Mouse (Mus musculus) hindbrain, embryonic 14.5 days (tissue): Measurements from ENCODE around the gene Zc3hav1. TPM values are rescaled to one million over a fixed set of nuclear protein-coding genes. Genes with fewer than 3 reads are reported as not detected.

Source experiments
- ATAC-seq: fragments of 200-750 bp; cut with Nextera tagmentation; 2 replicates; pipeline ENCODE4 v1.8.0; 2017; ENCODE audit warnings: moderate number of reproducible peaks, mild to moderate bottlenecking, moderate TSS enrichment, moderate library complexity; ENCODE audit not compliant: low FRiP score
- DNase-seq: peaks from one replicate; pipeline ENCODE4 v3.0.0-alpha.2; 2015; ENCODE audit warnings: low spot score
- H3K27ac ChIP-seq: fragments of 300-500 bp; sonication (generic); 2 replicates; pipeline ENCODE4 v1.5.1; 2014; ENCODE audit warnings: mild to moderate bottlenecking, moderate library complexity
- H3K27me3 ChIP-seq: fragments of 300-500 bp; sonication (generic); 2 replicates; pipeline ENCODE4 v1.6.1; 2014; ENCODE audit warnings: mild to moderate bottlenecking, low read length, mixed read lengths; ENCODE audit not compliant: control insufficient read depth, insufficient read depth
- H3K36me3 ChIP-seq: fragments of 300-500 bp; sonication (generic); replicated peaks from 2 replicates; pipeline ENCODE4 v1.6.1; 2014; ENCODE audit not compliant: control insufficient read depth, insufficient read depth
- H3K4me1 ChIP-seq: fragments of 300-500 bp; sonication (generic); replicated peaks from 2 replicates; pipeline ENCODE4 v1.6.1; 2014; ENCODE audit warnings: antibody characterized with exemption, low read length, mixed read lengths; ENCODE audit not compliant: control insufficient read depth, insufficient read depth
- H3K4me2 ChIP-seq: fragments of 300-500 bp; sonication (generic); replicated peaks from 2 replicates; pipeline ENCODE4 v1.6.1; 2014; ENCODE audit warnings: mild to moderate bottlenecking, moderate library complexity
- H3K4me3 ChIP-seq: fragments of 300-500 bp; sonication (generic); replicated peaks from 2 replicates; pipeline ENCODE4 v1.5.1; 2014; ENCODE audit warnings: mild to moderate bottlenecking, low read length
- H3K9ac ChIP-seq: fragments of 300-500 bp; sonication (generic); 2 replicates; pipeline ENCODE4 v1.6.1; 2014
- H3K9me3 ChIP-seq: fragments of 300-500 bp; sonication (generic); 2 replicates; pipeline ENCODE4 v1.6.1; 2016; ENCODE audit warnings: low read length; ENCODE audit not compliant: control insufficient read depth
- WGBS: fragments of 180-500 bp; shearing (Covaris S2); extraction: QIAGEN DNeasy Blood & Tissue Kit; methylation state at CpG from one replicate; pipeline ENCODE4 v1.1.7; 2014; 5-methylcytosine and 5-hydroxymethylcytosine counted together
- polyA plus RNA-seq: library from polyadenylated mRNA; unstranded; fragments of >200 nt; fragmentation: Nextera tagmentation; extraction: Ambion mirVana; gene quantifications from 2 replicates; pipeline ENCODE4 v1.2.1, GENCODE M21; 2014

Gene Zc3hav1
- polyA plus RNA-seq, 1 experiment from 2014 or later = 1.5 TPM

GRCm38 (mm10) chr6:38264466-38264865 lies 89.9 kb downstream of the Zc3hav1 start:
- no peak for ATAC-seq
- Histone ChIP-seq H3K4me2 (no peak overlapping the region), H3K36me3 (no peaks in the 10 kb centered on the region), H3K27ac (no peak overlapping the region), H3K27me3 (no peaks in the 10 kb centered on the region), H3K9ac (no peak overlapping the region), H3K4me3 (no peak overlapping the region), H3K4me1 (no peaks in the 10 kb centered on the region), H3K9me3 (peaks cover 3% of the 10 kb centered on the region; the same call in 1 of the 2 replicates)
- WGBS = 75% methylated on average over 7 of the region's 7 CpGs
- DNase-seq = no peak

- no peak overlapping the region for H3K4me3 ChIP-seq
- WGBS = 79% methylated on average over 5 of the region's 5 CpGs
- peaks cover 3% of the 10 kb centered on the region; the same call in 1 of the 2 replicates for H3K9me3 ChIP-seq
- no peak overlapping the region for H3K9ac ChIP-seq
- H3K4me1 ChIP-seq = no peaks in the 10 kb centered on the region
- DNase-seq (no peak), ATAC-seq (no peak)
- no peak overlapping the region for H3K27ac ChIP-seq
- no peaks in the 10 kb centered on the region for H3K27me3 ChIP-seq
- no peak overlapping the region for H3K4me2 ChIP-seq
- H3K36me3 ChIP-seq = no peaks in the 10 kb centered on the region
Measured at GRCm38 (mm10) chr6:38263393-38264159, 90.8 kb downstream of the Zc3hav1 start.

GRCm38 (mm10) chr6:38261877-38262276 lies 92.5 kb downstream of the Zc3hav1 start:
- Histone ChIP-seq H3K9ac (no peak overlapping the region), H3K9me3 (peaks cover 3% of the 10 kb centered on the region; the same call in 1 of the 2 replicates), H3K4me1 (no peaks in the 10 kb centered on the region), H3K27me3 (no peaks in the 10 kb centered on the region), H3K36me3 (no peaks in the 10 kb centered on the region), H3K4me3 (no peak overlapping the region), H3K4me2 (no peak overlapping the region), H3K27ac (no peak overlapping the region)
- DNase-seq (no peak), ATAC-seq (no peak)
- 68% methylated on average over 4 of the region's 4 CpGs for WGBS

- no peak overlapping the region for H3K27ac ChIP-seq
- peaks cover 3% of the 10 kb centered on the region; the same call in 1 of the 2 replicates for H3K9me3 ChIP-seq
- H3K36me3 ChIP-seq = no peaks in the 10 kb centered on the region
- H3K4me2 ChIP-seq = no peak overlapping the region
- H3K27me3 ChIP-seq = no peaks in the 10 kb centered on the region
- WGBS = 97% methylated on average over 8 of the region's 8 CpGs
- H3K4me1 ChIP-seq = no peaks in the 10 kb centered on the region; the same call in 1 of the 2 replicates
- H3K4me3 ChIP-seq = no peak overlapping the region
- H3K9ac ChIP-seq = no peak overlapping the region
- DNase-seq (no peak), ATAC-seq (no peak)
Measured at GRCm38 (mm10) chr6:38257506-38257905, 96.9 kb downstream of the Zc3hav1 start.

GRCm38 (mm10) chr6:38256793-38257192 lies 97.6 kb downstream of the Zc3hav1 start:
- ATAC-seq = no peak
- 97% methylated on average over 4 of the region's 4 CpGs for WGBS

GRCm38 (mm10) chr6:38255794-38256193 lies 98.6 kb downstream of the Zc3hav1 start:
- peaks cover 17% of the 10 kb centered on the region for H3K4me1 ChIP-seq
- H3K9ac ChIP-seq = no peak overlapping the region
- no peak overlapping the region for H3K4me2 ChIP-seq
- no peak overlapping the region for H3K4me3 ChIP-seq
- DNase-seq (no peak), ATAC-seq (no peak)
- WGBS = 58% methylated on average over 2 of the region's 2 CpGs
- H3K36me3 ChIP-seq = no peaks in the 10 kb centered on the region
- no peaks in the 10 kb centered on the region for H3K27me3 ChIP-seq
- no peak overlapping the region for H3K27ac ChIP-seq
- H3K9me3 ChIP-seq = peaks cover 3% of the 10 kb centered on the region; the same call in 1 of the 2 replicates

More at GRCm38 (mm10) chr6:38256793-38257192, 97.6 kb downstream of the Zc3hav1 start:
- Histone ChIP-seq H3K9me3 (peaks cover 3% of the 10 kb centered on the region; the same call in 1 of the 2 replicates), H3K4me2 (no peak overlapping the region), H3K9ac (no peak overlapping the region), H3K4me3 (no peak overlapping the region), H3K27me3 (no peaks in the 10 kb centered on the region), H3K27ac (no peak overlapping the region), H3K4me1 (peaks cover 7% of the 10 kb centered on the region), H3K36me3 (no peaks in the 10 kb centered on the region)
- no peak for DNase-seq

Other genes with a start within 250 kb of the Zc3hav1 start
- gene Tmem213, start 245.3 kb downstream of the Zc3hav1 start, polyA plus RNA-seq = not detected in 2 replicates
- gene Atp6v0a4, start 230.0 kb downstream of the Zc3hav1 start, polyA plus RNA-seq = 0.09 and 0.26 TPM in 2 replicates
- gene D630045J12Rik, start 100.6 kb downstream of the Zc3hav1 start, polyA plus RNA-seq = 18.8 and 19.0 TPM in 2 replicates
- gene Zc3hav1l, start 55.3 kb downstream of the Zc3hav1 start, polyA plus RNA-seq = 8.9 and 9.3 TPM in 2 replicates
- 4.1 and 5.9 TPM in 2 replicates for gene Ttc26, start 26.9 kb upstream of the Zc3hav1 start, polyA plus RNA-seq
- 16.3 and 21.3 TPM in 2 replicates for gene Ubn2, start 79.3 kb upstream of the Zc3hav1 start, polyA plus RNA-seq
- 195 and 213 TPM in 2 replicates for gene Fmc1, start 178.9 kb upstream of the Zc3hav1 start, polyA plus RNA-seq
- gene Luc7l2, start 196.7 kb upstream of the Zc3hav1 start, polyA plus RNA-seq = 34.1 and 49.3 TPM in 2 replicates